Comparison of ENCODE assay signal across 27 mouse cellular contexts in the genomic region with DNA sequence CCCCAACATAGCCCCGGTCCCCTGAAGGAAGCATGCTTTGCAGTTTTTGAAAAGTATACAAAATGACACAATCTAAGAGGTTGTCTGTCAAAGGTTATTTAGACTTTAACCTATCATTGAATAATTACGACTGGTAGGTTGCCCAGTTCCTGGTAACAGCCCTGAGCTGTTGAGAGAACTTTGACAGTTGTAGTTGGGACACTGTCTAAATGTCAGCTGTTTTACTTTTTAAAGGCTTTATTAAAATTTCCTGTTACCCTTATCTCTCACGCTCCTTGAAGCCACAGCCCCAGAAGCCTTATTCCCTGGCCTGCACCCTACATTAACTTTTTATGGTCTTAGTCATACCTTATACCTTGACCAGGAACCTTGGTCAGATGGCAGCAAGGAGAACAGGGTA.
DNase-seq lines count a peak whose midpoint lies in the region; ATAC-seq and TF ChIP-seq lines count a peak whose summit lies in the region.
"Had no signal": no experiment of that assay in that cellular context is flagged by ENCODE, and none has a peak within 500 bp of the region (broad histone marks: within the 10 kb centered on the region; RNA-seq: fewer than 3 reads in every experiment).

No protein-coding gene starts in this region.

- no peak overlapping the region for H3K27ac ChIP-seq in lung, embryonic 14.5 days (ENCODE audit: low read depth)
- no peak overlapping the region for H3K27ac ChIP-seq in intestine, postnatal 0 days (ENCODE audit: low read depth, low read length)
- H3K27ac ChIP-seq in forebrain, embryonic 12.5 days = no peak overlapping the region
- H3K27ac ChIP-seq: embryonic facial prominence, embryonic 10.5 days; embryonic facial prominence, embryonic 13.5 days; forebrain, embryonic 13.5 days; heart, adult 2 months; heart, embryonic 10.5 days; heart, embryonic 13.5 days; hindbrain, embryonic 14.5 days; hindbrain, postnatal 0 days had no signal

- WGBS in lung, embryonic 14.5 days = 30% methylated on average over 3 of the region's 3 CpGs
- WGBS in intestine, postnatal 0 days = 19% methylated on average over 3 of the region's 3 CpGs
- 76% methylated on average over 3 of the region's 3 CpGs for WGBS in forebrain, embryonic 12.5 days

- no peak overlapping the region for H3K4me3 ChIP-seq in lung, embryonic 14.5 days (ENCODE audit: low read depth, low read length)
- H3K4me3 ChIP-seq in intestine, postnatal 0 days (ENCODE audit: low read depth, low read length) = no peak overlapping the region
- no peak overlapping the region for H3K4me3 ChIP-seq in forebrain, embryonic 12.5 days (replicated peaks)
- H3K4me3 ChIP-seq: embryonic facial prominence, embryonic 10.5 days; embryonic facial prominence, embryonic 13.5 days; erythroblast, embryonic 14.5 days; forebrain, embryonic 13.5 days; heart, adult 2 months; heart, embryonic 10.5 days; heart, embryonic 13.5 days had no signal

- no peaks in the 10 kb centered on the region for H3K4me1 ChIP-seq in lung, embryonic 14.5 days (ENCODE audit: insufficient read depth)
- H3K4me1 ChIP-seq in intestine, postnatal 0 days (replicated peaks; ENCODE audit: control insufficient read depth, insufficient read depth, low read length) = no peaks in the 10 kb centered on the region
- no peaks in the 10 kb centered on the region for H3K4me1 ChIP-seq in forebrain, embryonic 12.5 days
- H3K4me1 ChIP-seq: embryonic facial prominence, embryonic 10.5 days; embryonic facial prominence, embryonic 13.5 days; heart, embryonic 10.5 days had no signal

- H3K4me2 ChIP-seq in lung, embryonic 14.5 days = no peak overlapping the region
- H3K4me2 ChIP-seq in intestine, postnatal 0 days (replicated peaks; ENCODE audit: low read depth) = no peak overlapping the region
- no peak overlapping the region for H3K4me2 ChIP-seq in forebrain, embryonic 12.5 days
- H3K4me2 ChIP-seq: embryonic facial prominence, embryonic 13.5 days; forebrain, embryonic 13.5 days; heart, embryonic 13.5 days; hindbrain, embryonic 14.5 days had no signal

- no peak for TF ChIP-seq CTCF in lung, embryonic 14.5 days (IDR thresholded peaks at IDR 0.05; ENCODE audit: low read depth)
- TF ChIP-seq CTCF in intestine, postnatal 0 days (IDR thresholded peaks at IDR 0.05; ENCODE audit: low read depth) = no peak

- H3K36me3 ChIP-seq in lung, embryonic 14.5 days (ENCODE audit: insufficient read depth) = no peaks in the 10 kb centered on the region
- no peaks in the 10 kb centered on the region for H3K36me3 ChIP-seq in intestine, postnatal 0 days (ENCODE audit: control insufficient read depth, insufficient read depth)
- H3K36me3 ChIP-seq in forebrain, embryonic 12.5 days (replicated peaks) = no peaks in the 10 kb centered on the region
- H3K36me3 ChIP-seq: embryonic facial prominence, embryonic 10.5 days; embryonic facial prominence, embryonic 13.5 days; G1E; heart, embryonic 10.5 days; heart, embryonic 13.5 days had no signal

- no peaks in the 10 kb centered on the region for H3K27me3 ChIP-seq in lung, embryonic 14.5 days (ENCODE audit: insufficient read depth, low read length)
- H3K27me3 ChIP-seq in intestine, postnatal 0 days (replicated peaks; ENCODE audit: control insufficient read depth, insufficient read depth, low read length) = no peaks in the 10 kb centered on the region
- H3K27me3 ChIP-seq in forebrain, embryonic 12.5 days = no peaks in the 10 kb centered on the region
- H3K27me3 ChIP-seq: CH12.LX; embryonic facial prominence, embryonic 13.5 days; forebrain, embryonic 13.5 days; heart, embryonic 13.5 days had no signal

- H3K9ac ChIP-seq in lung, embryonic 14.5 days = no peak overlapping the region
- H3K9ac ChIP-seq in intestine, postnatal 0 days (ENCODE audit: low read depth, low read length) = no peak overlapping the region
- no peak overlapping the region for H3K9ac ChIP-seq in forebrain, embryonic 12.5 days
- H3K9ac ChIP-seq: embryonic facial prominence, embryonic 13.5 days; forebrain, embryonic 13.5 days; heart, embryonic 13.5 days; hindbrain, embryonic 14.5 days had no signal

- H3K9me3 ChIP-seq in lung, embryonic 14.5 days (ENCODE audit: low read depth, low read length) = no peaks in the 10 kb centered on the region
- H3K9me3 ChIP-seq in intestine, postnatal 0 days (ENCODE audit: control insufficient read depth) = no peaks in the 10 kb centered on the region
- H3K9me3 ChIP-seq in forebrain, embryonic 12.5 days = no peaks in the 10 kb centered on the region
- H3K9me3 ChIP-seq: embryonic facial prominence, embryonic 10.5 days; embryonic facial prominence, embryonic 13.5 days; forebrain, embryonic 13.5 days; G1E; heart, embryonic 10.5 days; heart, embryonic 13.5 days had no signal

- DNase-seq in kidney, adult 9 months = peak; percentile 12
- no peak for DNase-seq in kidney, adult 11 months
- DNase-seq in lung, embryonic 14.5 days = peak; percentile 27
- no peak for DNase-seq in lung, adult 18-20 months
- no peak for DNase-seq in layer of hippocampus, adult 11-12 months (ENCODE audit: low spot score)
- DNase-seq: adrenal gland, adult 2 months; adrenal gland, postnatal 25 days; B cell, adult 2 months; embryo, embryonic 11 days; gastrocnemius, postnatal 10 days; gastrocnemius, postnatal 36 days; heart, adult 2 months; heart, postnatal 14 days; heart, postnatal 4 days had no signal

- ATAC-seq in lung, embryonic 14.5 days (ENCODE audit: insufficient read depth) = no peak
- ATAC-seq in intestine, postnatal 0 days = peak; percentile 37
- ATAC-seq in forebrain, embryonic 12.5 days (ENCODE audit: low FRiP score) = no peak
- ATAC-seq: forebrain, embryonic 13.5 days; forebrain, embryonic 16.5 days; hindbrain, postnatal 0 days had no signal

Comparison
In these comparisons a context has a peak if more than half of its experiments do, and no peak if none do; other contexts are left out.
1. DNase-seq: peak in kidney, adult 9 months (single experiment) and lung, embryonic 14.5 days (single experiment); none in kidney, adult 11 months (single experiment), lung, adult 18-20 months (0 of 2) and layer of hippocampus, adult 11-12 months (single experiment).